Mouse (Mus musculus) myocyte (in vitro differentiated cells): ENCODE measurements at regions not wholly inside any gene's neighbourhood (a gene's known extent, or its start where the extent isn't known, plus 50 kb on each side); places are given as distances from the start of the nearest gene placed in this dataset.
A peak's percentile ranks its signal among the peaks of the same experiment; 100 is the strongest.

ENCODE experiments used
- H3K27me3 ChIP-seq: one replicate; pipeline ENCODE4 v1.6.1; 2011; ENCODE audit not compliant: control insufficient read depth, insufficient read depth, insufficient read length
- H3K36me3 ChIP-seq: one replicate; pipeline ENCODE4 v1.6.1; 2011; ENCODE audit not compliant: control insufficient read depth, insufficient read depth
- H3K4me2 ChIP-seq: one replicate; pipeline ENCODE4 v1.6.1; 2011; ENCODE audit warnings: low read depth, control low read depth
- H3K4me3 ChIP-seq: one replicate; pipeline ENCODE4 v1.5.1; 2011; ENCODE audit warnings: mild to moderate bottlenecking, control low read depth, moderate library complexity
- H3K79me2 ChIP-seq: one replicate; pipeline ENCODE4 v1.6.1; 2011; ENCODE audit not compliant: control insufficient read depth, insufficient read depth
- H3ac ChIP-seq: one replicate; pipeline ENCODE4 v1.6.1; 2011; ENCODE audit not compliant: control insufficient read depth, insufficient read length
- CEBPB ChIP-seq: IDR thresholded peaks from 2 replicates; pipeline ENCODE4 v1.6.1; 2011; ENCODE audit warnings: mild to moderate bottlenecking, moderate library complexity; ENCODE audit not compliant: poor library complexity, insufficient read depth, severe bottlenecking
- E2F4 ChIP-seq: IDR thresholded peaks from one replicate; pipeline ENCODE4 v1.6.1; 2011; ENCODE audit warnings: mild to moderate bottlenecking, control low read depth, moderate library complexity; ENCODE audit not compliant: insufficient read depth
- MAX ChIP-seq: IDR thresholded peaks from one replicate; pipeline ENCODE4 v1.6.1; 2011; ENCODE audit warnings: low read depth, mild to moderate bottlenecking, control low read depth
- MYOD1 ChIP-seq, 3 experiments: IDR thresholded peaks; one replicate each; pipeline ENCODE4 v1.6.1; 2011; ENCODE audit warnings: control low read depth in 2 of 3, low read depth in 2 of 3, mild to moderate bottlenecking in 2 of 3, moderate library complexity in 1 of 3; ENCODE audit not compliant: insufficient read length in 2 of 3, control insufficient read depth in 1 of 3
- MYOG ChIP-seq, 3 experiments: IDR thresholded peaks; one replicate each; pipeline ENCODE4 v1.6.1; 2011; ENCODE audit warnings: control low read depth in 2 of 3, low read depth in 2 of 3, mild to moderate bottlenecking in 2 of 3; ENCODE audit not compliant: insufficient read length in 2 of 3, control insufficient read depth in 1 of 3, insufficient read depth in 1 of 3
- POLR2A ChIP-seq: IDR thresholded peaks from one replicate; pipeline ENCODE4 v1.6.1; 2011; ENCODE audit warnings: low read depth, mild to moderate bottlenecking, control low read depth, moderate library complexity; ENCODE audit not compliant: insufficient read length
- POLR2AphosphoS2 ChIP-seq: IDR thresholded peaks from one replicate; pipeline ENCODE4 v1.6.1; 2011; ENCODE audit warnings: low read depth, control low read depth; ENCODE audit not compliant: insufficient read length
- REST ChIP-seq: IDR thresholded peaks from one replicate; pipeline ENCODE4 v1.6.1; 2011; ENCODE audit warnings: mild to moderate bottlenecking, control low read depth, moderate library complexity; ENCODE audit not compliant: insufficient read depth, insufficient read length
- SRF ChIP-seq: IDR thresholded peaks from one replicate; pipeline ENCODE4 v1.6.1; 2011; ENCODE audit warnings: low read depth; ENCODE audit not compliant: control insufficient read depth, insufficient read length
- TCF12 ChIP-seq: IDR thresholded peaks from one replicate; pipeline ENCODE4 v1.6.1; 2011; ENCODE audit warnings: mild to moderate bottlenecking, control low read depth; ENCODE audit not compliant: poor library complexity, insufficient read depth, severe bottlenecking
- TCF3 ChIP-seq: IDR thresholded peaks from one replicate; pipeline ENCODE4 v1.6.1; 2011; ENCODE audit warnings: low read depth, control low read depth; ENCODE audit not compliant: insufficient read length
- USF1 ChIP-seq: IDR thresholded peaks from one replicate; pipeline ENCODE4 v1.6.1; 2011; ENCODE audit warnings: low read depth, mild to moderate bottlenecking, control low read depth, moderate library complexity

DNA sequence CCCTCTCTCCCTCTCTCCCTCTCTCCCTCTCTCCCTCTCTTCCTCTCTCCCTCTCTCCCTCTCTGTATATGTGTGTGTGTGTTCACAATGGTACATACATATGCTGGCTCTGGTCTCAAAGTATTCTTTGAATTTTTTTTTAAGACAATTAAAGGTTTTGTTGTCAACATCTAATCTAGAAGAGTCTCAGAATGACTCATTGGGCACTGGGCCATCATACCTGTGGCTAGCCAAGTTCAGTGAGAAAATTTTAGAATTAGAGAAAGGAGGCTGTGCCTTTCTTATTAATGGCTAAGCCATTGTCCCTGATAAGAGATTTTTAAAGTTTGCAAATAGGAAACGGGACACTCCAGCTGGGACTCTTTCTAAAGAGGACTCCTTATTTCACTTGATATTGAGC lies 164.1 kb downstream of the Tmx1 start:
- Histone ChIP-seq H3K4me2 (peak overlapping the region; percentile 62), H3ac (no peak overlapping the region), H3K4me3 (no peak overlapping the region), H3K27me3 (no peaks in the 10 kb centered on the region), H3K36me3 (no peaks in the 10 kb centered on the region), H3K79me2 (no peaks in the 10 kb centered on the region)
- no peak for TF ChIP-seq CEBPB
- TF ChIP-seq MAX: no peak
- TF ChIP-seq TCF3: no peak
- no peak for TF ChIP-seq SRF
- TF ChIP-seq REST: no peak
- TF ChIP-seq MYOD1 (IDR thresholded peaks at IDR 0.05; ENCODE audit: control insufficient read depth in 1 of 3, insufficient read length in 2 of 3, low read depth in 2 of 3): no peak

GRCm38 (mm10) chr12:70617979-70618378 lies 165.1 kb downstream of the Tmx1 start:
- H3K4me2 ChIP-seq: no peak overlapping the region
- H3K27me3 ChIP-seq: no peaks in the 10 kb centered on the region
- no peaks in the 10 kb centered on the region for H3K36me3 ChIP-seq
- no peaks in the 10 kb centered on the region for H3K79me2 ChIP-seq
- H3ac ChIP-seq: no peak overlapping the region
- no peak for TF ChIP-seq MAX
- TF ChIP-seq SRF: no peak
- no peak for TF ChIP-seq E2F4
- no peak for TF ChIP-seq POLR2AphosphoS2
- no peak for TF ChIP-seq POLR2A
- no peak for TF ChIP-seq USF1
- no peak for TF ChIP-seq MYOG (IDR thresholded peaks at IDR 0.05; ENCODE audit: control insufficient read depth in 1 of 3, insufficient read depth in 1 of 3, insufficient read length in 2 of 3, low read depth in 2 of 3)
- TF ChIP-seq MYOD1 (IDR thresholded peaks at IDR 0.05; ENCODE audit: control insufficient read depth in 1 of 3, insufficient read length in 2 of 3, low read depth in 2 of 3): no peak
- no peak for TF ChIP-seq REST
- no peak for TF ChIP-seq TCF3
- no peak for TF ChIP-seq TCF12
- TF ChIP-seq CEBPB: no peak
- no peak overlapping the region for H3K4me3 ChIP-seq

GRCm38 (mm10) chr12:70619436-70619835 lies 166.5 kb downstream of the Tmx1 start:
- no peaks in the 10 kb centered on the region for H3K36me3 ChIP-seq
- TF ChIP-seq TCF3 (no peak), USF1 (no peak), E2F4 (no peak), POLR2AphosphoS2 (no peak), MYOG (IDR thresholded peaks at IDR 0.05; ENCODE audit: control insufficient read depth in 1 of 3, insufficient read depth in 1 of 3, insufficient read length in 2 of 3, low read depth in 2 of 3) (no peak), REST (no peak), POLR2A (no peak), MAX (no peak)
- H3K27me3 ChIP-seq: no peaks in the 10 kb centered on the region

GRCm38 (mm10) chr12:70622019-70622418 lies 169.1 kb downstream of the Tmx1 start:
- H3K27me3 ChIP-seq: no peaks in the 10 kb centered on the region

More at GRCm38 (mm10) chr12:70619436-70619835, 166.5 kb downstream of the Tmx1 start:
- no peak overlapping the region for H3ac ChIP-seq
- H3K79me2 ChIP-seq: no peaks in the 10 kb centered on the region
- no peak overlapping the region for H3K4me2 ChIP-seq
- no peak overlapping the region for H3K4me3 ChIP-seq

DNA sequence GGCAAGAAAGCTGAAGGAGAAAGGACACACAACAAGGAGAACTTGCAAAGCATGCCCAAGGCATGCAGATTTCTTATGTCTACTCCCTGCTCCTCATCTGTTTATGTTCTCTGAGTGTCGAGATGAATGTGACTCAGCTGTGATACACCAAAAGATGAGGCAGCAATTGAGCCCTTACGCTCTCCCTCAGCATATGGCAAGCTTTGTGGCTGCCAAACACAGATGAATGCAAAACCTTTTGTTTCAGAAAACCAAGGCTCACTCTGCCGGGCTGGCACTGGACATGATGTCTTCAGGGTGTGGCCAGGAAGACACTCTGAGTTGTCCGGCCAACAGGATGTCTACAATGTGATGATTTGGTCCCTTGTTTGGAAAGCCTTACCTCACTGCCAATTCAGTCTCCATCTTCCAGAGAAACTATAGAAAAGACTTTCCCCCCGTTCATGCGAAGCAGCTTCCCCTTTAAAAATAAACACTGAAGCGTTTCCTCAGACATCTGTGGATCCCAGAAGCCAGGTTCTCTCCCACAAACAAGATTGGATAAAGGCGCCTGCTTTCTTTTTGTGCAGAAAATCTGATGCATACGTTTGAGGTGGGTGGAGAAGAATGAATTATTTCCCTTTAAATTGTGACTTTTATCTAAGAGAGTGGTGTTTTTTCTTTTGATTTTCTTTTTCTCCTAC lies 171.5 kb downstream of the Tmx1 start:
- no peaks in the 10 kb centered on the region for H3K79me2 ChIP-seq

More at GRCm38 (mm10) chr12:70622019-70622418, 169.1 kb downstream of the Tmx1 start:
- TF ChIP-seq POLR2A (no peak), E2F4 (no peak), TCF12 (no peak), CEBPB (no peak), USF1 (no peak), REST (no peak), MAX (no peak), MYOD1 (IDR thresholded peaks at IDR 0.05; ENCODE audit: control insufficient read depth in 1 of 3, insufficient read length in 2 of 3, low read depth in 2 of 3) (no peak), MYOG (IDR thresholded peaks at IDR 0.05; ENCODE audit: control insufficient read depth in 1 of 3, insufficient read depth in 1 of 3, insufficient read length in 2 of 3, low read depth in 2 of 3) (no peak), TCF3 (no peak), POLR2AphosphoS2 (no peak), SRF (no peak)
- Histone ChIP-seq H3ac (no peak overlapping the region), H3K36me3 (no peaks in the 10 kb centered on the region), H3K4me2 (no peak overlapping the region), H3K79me2 (no peaks in the 10 kb centered on the region), H3K4me3 (no peak overlapping the region)

More for the DNA sequence above, 171.5 kb downstream of the Tmx1 start:
- no peak overlapping the region for H3K4me3 ChIP-seq
- TF ChIP-seq MYOD1 (IDR thresholded peaks at IDR 0.05; ENCODE audit: control insufficient read depth in 1 of 3, insufficient read length in 2 of 3, low read depth in 2 of 3) (no peak), REST (no peak), MAX (no peak), SRF (no peak), MYOG (IDR thresholded peaks at IDR 0.05; ENCODE audit: control insufficient read depth in 1 of 3, insufficient read depth in 1 of 3, insufficient read length in 2 of 3, low read depth in 2 of 3) (no peak), POLR2AphosphoS2 (no peak), POLR2A (no peak)
- H3K4me2 ChIP-seq: peak overlapping the region; percentile 72
- H3ac ChIP-seq: no peak overlapping the region
- no peaks in the 10 kb centered on the region for H3K36me3 ChIP-seq
- no peaks in the 10 kb centered on the region for H3K27me3 ChIP-seq
